Mouse (Mus musculus) left cerebral cortex, postnatal 25 days (tissue): ENCODE results near the gene Cfap36. TPM values are rescaled to one million over a fixed set of nuclear protein-coding genes. Genes with fewer than 3 reads are reported as not detected.

Source experiments
- DNase-seq, 2 experiments: peaks; one replicate each; pipeline ENCODE4 v3.0.0; 2022; ENCODE audit warnings: low spot score in 2 of 2, mixed read lengths in 1 of 2
- intact Hi-C: fragments of 180-260 bp; cut with DNase I; formaldehyde crosslinking; loops from one replicate; pipeline ENCODE4 v1.15.1; 2025
- total RNA-seq, 2 experiments: library from RNA; stranded (reverse); gene quantifications; 2 replicates each; pipeline ENCODE4 v1.2.3; 2021

The Cfap36 gene
- total RNA-seq, 2 experiments from 2014 or later, result 124 to 128 TPM

DNA sequence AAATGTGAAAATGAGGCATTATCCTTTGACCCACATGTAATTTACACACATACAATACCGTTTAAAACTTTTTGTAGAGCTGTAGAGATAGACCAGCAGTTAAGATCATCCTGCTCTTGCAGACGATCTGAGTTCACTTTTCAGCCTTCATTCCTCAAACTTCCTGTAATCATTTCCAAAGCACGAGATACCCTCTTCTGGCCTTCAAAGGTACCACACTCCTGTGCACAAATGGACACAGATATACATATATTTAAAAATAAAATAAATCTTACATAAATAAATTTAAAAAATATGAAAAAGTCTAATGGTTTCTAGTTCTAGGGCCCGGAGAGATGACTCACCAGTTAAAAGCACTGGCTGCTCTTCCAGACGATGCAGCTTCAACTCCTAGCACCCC lies 43.6 kb downstream of the Cfap36 start:
- intact Hi-C loops, result no loop called here
- no peak for DNase-seq

DNA sequence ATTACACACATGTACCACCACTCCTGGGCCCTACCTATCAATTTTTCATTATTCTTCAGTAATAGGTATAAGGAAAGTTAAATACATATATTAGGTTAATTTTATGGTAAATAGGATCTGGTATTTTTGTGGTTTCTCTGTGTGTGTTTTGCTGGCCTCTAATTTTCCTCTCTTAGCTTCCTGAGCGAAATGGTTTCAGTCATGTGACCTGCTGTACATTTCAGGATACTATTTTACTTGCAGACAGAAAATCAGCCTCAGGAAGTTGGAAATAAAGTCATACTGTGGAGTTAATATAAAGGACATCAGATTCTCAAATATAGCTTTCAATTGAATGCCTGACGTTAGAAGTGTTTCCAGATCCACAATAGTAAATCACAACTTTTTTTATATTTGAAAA lies 58.2 kb downstream of the Cfap36 start:
- intact Hi-C loops, result no loop called here
- DNase-seq, result no peak

GRCm38 (mm10) chr11:29181751-29182150 lies 65.5 kb downstream of the Cfap36 start:
- intact Hi-C loops, result no loop called here
- DNase-seq, result no peak

DNA sequence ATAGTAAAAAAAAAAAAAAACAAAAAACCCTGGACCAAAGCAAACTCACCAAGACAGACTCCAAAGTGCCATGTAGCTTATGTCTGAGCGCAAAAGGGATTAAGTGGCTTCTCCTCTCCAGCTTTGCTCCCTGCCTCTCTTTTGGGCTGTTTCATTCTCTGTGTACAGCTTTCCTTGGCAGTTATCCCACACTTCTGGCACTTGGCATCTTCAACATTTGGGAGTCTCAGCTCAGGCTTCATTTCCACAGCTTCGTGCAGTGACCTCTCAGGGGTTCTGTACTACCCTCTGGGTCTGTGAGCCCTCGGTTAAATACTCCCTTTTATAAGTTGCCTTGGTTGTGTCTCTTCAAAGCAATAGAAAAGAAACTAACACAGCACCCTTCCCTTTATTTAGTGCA lies 66.6 kb downstream of the Cfap36 start:
- intact Hi-C loops, result no loop called here
- DNase-seq, result peak in 1 of 2 experiments; percentile 39

DNA sequence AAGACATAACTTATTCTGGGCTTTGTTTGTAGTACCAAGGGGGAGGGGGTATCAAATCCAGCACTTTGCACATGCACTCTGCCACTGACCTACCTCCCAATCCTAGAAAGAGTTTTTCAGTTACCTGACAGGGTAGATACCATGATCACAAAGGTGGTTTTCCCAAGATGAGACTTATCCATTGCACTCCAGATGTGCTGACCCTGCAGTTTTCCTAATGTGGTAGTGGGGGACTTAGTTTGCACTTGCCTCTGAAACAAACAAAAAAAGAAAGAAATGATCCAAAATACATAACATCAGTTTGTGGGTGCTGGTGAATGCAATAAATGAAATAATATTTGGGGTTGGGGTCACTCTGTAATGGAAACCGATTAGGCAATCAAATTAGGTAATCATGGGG lies 67.9 kb downstream of the Cfap36 start:
- no peak for DNase-seq
- intact Hi-C loops, result loop anchor here (10.0 kb wide), 1 partner anchor 515 kb away; the partner anchor contains the start of gene Rtn4

DNA sequence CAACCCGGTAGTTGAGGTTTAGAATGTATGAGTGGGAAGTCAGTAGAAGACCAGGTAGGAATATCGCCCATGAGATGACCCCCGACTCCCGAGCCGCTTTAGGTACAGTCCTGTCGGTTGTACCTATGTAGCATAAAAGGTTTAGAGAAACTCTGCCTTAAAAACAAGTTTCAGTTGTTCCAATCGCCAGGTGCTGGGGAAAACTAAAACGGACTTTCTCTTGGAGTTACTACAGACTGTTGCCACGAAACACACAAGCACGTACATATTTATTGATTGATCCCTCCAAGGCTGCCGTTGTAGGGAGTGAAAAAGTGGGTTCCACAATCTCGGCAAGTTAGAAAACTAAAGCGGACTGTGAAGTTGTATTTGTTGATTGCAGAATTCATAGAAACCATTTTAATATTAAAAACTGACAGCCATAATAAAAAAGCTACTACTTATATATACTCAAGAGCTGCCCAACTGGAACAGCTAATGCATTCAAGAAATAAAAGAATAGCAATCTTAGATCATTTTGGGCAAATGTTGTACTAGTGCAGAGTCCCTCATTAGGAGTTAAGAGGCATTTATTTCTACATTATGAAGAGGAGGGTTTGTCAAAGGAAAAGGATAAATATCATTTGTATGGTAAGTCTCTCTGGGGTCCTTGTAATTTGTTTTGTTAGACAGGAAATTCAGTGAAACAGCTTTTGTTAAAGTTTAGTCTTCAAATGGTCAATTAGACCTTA lies 73.3 kb downstream of the Cfap36 start:
- intact Hi-C loops, result loop anchor here (2.0 to 10.0 kb wide), 2 partner anchors 43 to 521 kb away; partner anchors contain the start of genes Pnpt1 and Rtn4
- DNase-seq, result no peak

GRCm38 (mm10) chr11:29173125-29173631 lies 74.0 kb downstream of the Cfap36 start:
- intact Hi-C loops, result loop anchor here (2.0 to 10.0 kb wide), 2 partner anchors 42 to 522 kb away; partner anchors contain the start of genes Pnpt1 and Rtn4
- peak in 1 of 2 experiments; percentile 51 for DNase-seq

GRCm38 (mm10) chr11:29172563-29173124 lies 74.6 kb downstream of the Cfap36 start, which contains the start of gene Ppp4r3b:
Gene Ppp4r3b, plus strand, starts transcription at chr11:29172890.
- intact Hi-C loops, result loop anchor here (2.0 to 10.0 kb wide), 2 partner anchors 42 to 522 kb away; partner anchors contain the start of genes Pnpt1 and Rtn4
- peak; percentile 98 to 99 for DNase-seq

DNA sequence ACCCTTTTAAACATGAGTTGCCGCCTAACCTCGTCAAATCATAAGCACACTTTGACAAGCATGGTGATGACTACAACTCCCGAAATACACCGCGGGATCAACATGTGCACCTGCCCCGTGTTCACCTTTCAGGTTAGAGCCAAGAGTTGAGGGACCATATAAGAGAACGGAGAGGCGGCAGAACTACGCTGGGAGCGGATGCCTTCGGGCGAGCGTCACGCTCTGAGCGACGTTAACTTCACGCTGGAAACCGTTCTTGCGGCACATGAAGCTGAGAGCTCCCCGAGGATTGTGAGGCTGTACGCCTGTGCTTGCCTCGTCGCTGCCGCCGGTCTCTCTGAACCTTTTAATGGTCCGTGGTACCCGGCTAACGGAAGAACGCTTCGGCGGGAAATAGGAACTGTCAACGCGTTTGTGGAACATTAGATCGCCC lies 75.2 kb downstream of the Cfap36 start:
- peak; percentile 71 to 76 for DNase-seq
- intact Hi-C loops, result loop anchor here (2.0 to 10.0 kb wide), 2 partner anchors 41 to 523 kb away; partner anchors contain the start of genes Pnpt1 and Rtn4

Other genes starting within 250 kb of the Cfap36 start
- 10 to 100 TPM; 19.5 to 21.4 TPM for gene Pnpt1, start 116.7 kb downstream of the Cfap36 start, total RNA-seq
- 10 to 100 TPM; 57.7 to 60.1 TPM for gene Ppp4r3b, start 74.5 kb downstream of the Cfap36 start, total RNA-seq
- 10 to 100 TPM; 64.5 to 67.8 TPM for gene Ccdc88a, start 126.2 kb upstream of the Cfap36 start, total RNA-seq